Mouse (Mus musculus) liver, embryonic 13.5 days (tissue): ENCODE data around the gene H1fnt. TPM values are rescaled to one million over a fixed set of nuclear protein-coding genes. Genes with fewer than 3 reads are reported as not detected.

ENCODE experiments used
- ATAC-seq: fragments of 200-750 bp; cut with Nextera tagmentation; 2 replicates; pipeline ENCODE4 v1.8.0; 2017; ENCODE audit warnings: low read depth, mild to moderate bottlenecking, moderate number of reproducible peaks, moderate library complexity
- DNase-seq: peaks from one replicate; pipeline ENCODE4 v3.0.0; 2022
- H3K27ac ChIP-seq: fragments of 300-500 bp; sonication (generic); 2 replicates; pipeline ENCODE4 v1.5.1; 2015; ENCODE audit warnings: moderate library complexity, mild to moderate bottlenecking, inconsistent platforms
- H3K27me3 ChIP-seq: fragments of 300-500 bp; sonication (generic); 2 replicates; pipeline ENCODE4 v1.6.1; 2015; ENCODE audit warnings: mild to moderate bottlenecking, inconsistent platforms
- H3K36me3 ChIP-seq: fragments of 300-500 bp; sonication (generic); 2 replicates; pipeline ENCODE4 v1.6.1; 2015; ENCODE audit warnings: mild to moderate bottlenecking, inconsistent platforms
- H3K4me1 ChIP-seq: fragments of 300-500 bp; sonication (generic); replicated peaks from 2 replicates; pipeline ENCODE4 v1.6.1; 2015; ENCODE audit warnings: inconsistent platforms
- H3K4me2 ChIP-seq: fragments of 300-500 bp; sonication (generic); 2 replicates; pipeline ENCODE4 v1.6.1; 2015; ENCODE audit warnings: inconsistent platforms, mild to moderate bottlenecking, moderate library complexity
- H3K4me3 ChIP-seq: fragments of 300-500 bp; sonication (generic); replicated peaks from 2 replicates; pipeline ENCODE4 v1.5.1; 2015; ENCODE audit warnings: mild to moderate bottlenecking, inconsistent platforms
- H3K9ac ChIP-seq: fragments of 300-500 bp; sonication (generic); 2 replicates; pipeline ENCODE4 v1.6.1; 2015; ENCODE audit warnings: mild to moderate bottlenecking, inconsistent platforms
- H3K9me3 ChIP-seq: fragments of 300-500 bp; sonication (generic); replicated peaks from 2 replicates; pipeline ENCODE4 v1.6.1; 2016; ENCODE audit warnings: inconsistent platforms
- WGBS: fragments of 180-500 bp; shearing (Covaris S2); methylation state at CpG from one replicate; pipeline ENCODE4 v1.1.7; 2015; ENCODE audit not compliant: insufficient replicate concordance; 5-methylcytosine and 5-hydroxymethylcytosine counted together
- polyA plus RNA-seq: library from polyadenylated mRNA; unstranded; fragments of >200 nt; fragmentation: Nextera tagmentation; extraction: Ambion mirVana; gene quantifications from 2 replicates; pipeline ENCODE4 v1.2.1, GENCODE M21; 2015

H1fnt gene
- polyA plus RNA-seq = not detected in 2 replicates

DNA sequence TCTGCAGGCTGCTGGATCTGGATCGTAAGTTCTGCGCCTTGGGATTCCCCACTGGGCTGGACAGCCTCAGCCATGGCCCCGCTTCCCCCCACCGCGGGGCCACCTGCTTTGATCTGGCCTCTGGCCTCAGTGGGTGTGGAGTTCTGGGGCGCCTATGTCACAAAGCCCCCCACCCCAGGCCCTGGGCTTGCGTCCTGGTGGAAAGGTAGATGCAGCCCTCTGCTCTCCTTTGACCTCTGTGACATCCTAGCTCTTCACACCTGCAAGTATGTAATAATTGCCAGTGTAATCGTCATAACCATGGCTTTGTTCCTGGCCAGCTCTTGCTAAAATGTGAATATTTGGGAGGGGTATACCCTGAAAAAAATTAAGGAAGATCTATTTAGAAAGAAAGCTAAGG lies at the start of gene H1fnt:
H1fnt (minus strand) TSS at position 101 of the 400 bp plus-strand sequence.
- 73% methylated on average over 8 of the region's 8 CpGs for WGBS
- Histone ChIP-seq H3K9ac (no peak within 1 kb of the TSS), H3K4me3 (no peak within 1 kb of the TSS), H3K27me3 (no peaks in the 10 kb centered on the region), H3K27ac (no peak within 1 kb of the TSS), H3K4me2 (no peak within 1 kb of the TSS), H3K36me3 (no peaks in the 10 kb centered on the region), H3K4me1 (no peaks in the 10 kb centered on the region), H3K9me3 (no peaks in the 10 kb centered on the region)
- DNase-seq (no peak), ATAC-seq (no peak)

DNA sequence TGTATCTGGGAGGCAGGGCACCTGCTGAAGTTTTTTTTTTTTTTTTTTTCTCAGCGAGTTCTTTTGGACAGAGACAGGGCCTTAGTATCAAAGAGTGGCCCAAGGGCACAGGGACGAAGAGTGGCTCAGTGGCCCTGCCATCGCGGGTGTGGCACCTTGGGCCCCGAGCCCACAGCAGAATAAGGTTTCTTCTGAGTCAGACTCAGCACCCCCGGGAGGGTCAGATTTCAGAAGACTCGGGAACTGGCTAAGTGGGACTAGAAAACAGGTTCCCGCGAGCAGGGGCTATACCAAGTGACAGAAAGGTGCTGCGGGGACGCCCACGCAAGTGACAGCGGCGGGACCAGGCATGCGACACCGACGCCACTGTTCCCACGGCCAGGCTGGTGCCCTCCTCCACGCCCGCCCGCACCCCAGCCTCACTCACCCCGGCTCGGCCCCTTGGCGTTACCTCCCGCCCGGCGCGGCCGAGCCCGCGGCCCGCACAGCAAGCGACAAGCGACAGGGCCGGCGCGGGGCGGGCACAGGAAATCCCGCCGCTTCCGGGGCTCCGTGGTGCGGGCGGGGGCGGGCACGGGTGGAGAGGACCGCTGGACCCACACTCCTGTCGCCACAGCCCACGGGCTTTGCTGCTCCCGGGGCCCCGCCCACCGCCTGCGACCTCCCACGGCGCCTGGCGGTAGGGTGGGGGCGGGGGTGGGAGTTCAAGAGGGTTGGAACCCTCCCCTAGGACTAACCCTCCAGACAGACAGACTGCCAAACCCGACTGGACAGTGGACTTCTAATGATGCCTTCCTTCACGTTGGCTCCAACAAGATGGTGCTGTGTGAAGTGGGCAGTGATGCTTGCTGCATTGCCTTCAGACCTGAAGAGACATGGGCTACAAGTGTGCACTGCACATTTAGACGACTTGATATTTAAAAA lies 38.8 kb upstream of the H1fnt start, which contains the start of gene Zfp641:
Zfp641 (minus strand) TSS at position 534 of the 924 bp plus-strand sequence.
- ATAC-seq = no peak
- Histone ChIP-seq H3K9me3 (no peaks in the 10 kb centered on the region), H3K27ac (no peak within 1 kb of the TSS), H3K9ac (peak within 1 kb of the TSS; percentile 33; the same call in 1 of the 2 replicates), H3K4me3 (peak within 1 kb of the TSS; percentile 49), H3K4me1 (no peaks in the 10 kb centered on the region), H3K27me3 (peaks cover 29% of the 10 kb centered on the region), H3K4me2 (peak within 1 kb of the TSS; percentile 63), H3K36me3 (no peaks in the 10 kb centered on the region)
- 4% methylated on average over 60 of the region's 60 CpGs for WGBS
- DNase-seq = no peak

DNA sequence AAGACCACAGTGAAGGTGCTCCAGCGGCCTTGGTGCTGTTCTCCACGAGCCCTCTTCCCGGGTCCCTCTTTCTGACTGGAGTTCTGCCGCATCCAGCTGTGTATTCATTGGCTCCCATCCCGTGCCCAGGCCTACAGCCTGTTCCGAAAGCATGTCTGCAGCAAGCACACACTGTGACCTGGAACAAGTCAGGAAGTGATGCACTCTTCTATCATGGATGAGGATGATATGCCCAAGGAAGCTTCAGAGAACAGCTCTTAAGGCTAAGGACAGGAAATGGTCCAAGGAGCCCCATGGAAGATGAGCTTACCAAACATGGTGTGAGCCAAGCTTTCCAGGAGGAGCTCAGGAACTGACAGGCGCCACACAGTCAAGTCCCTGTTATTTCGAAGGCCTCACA lies 36.6 kb upstream of the H1fnt start:
- Histone ChIP-seq H3K27ac (no peak overlapping the region), H3K27me3 (peaks cover 29% of the 10 kb centered on the region), H3K36me3 (no peaks in the 10 kb centered on the region), H3K9me3 (no peaks in the 10 kb centered on the region), H3K4me2 (no peak overlapping the region), H3K4me3 (no peak overlapping the region), H3K4me1 (no peaks in the 10 kb centered on the region), H3K9ac (no peak overlapping the region)
- no peak for ATAC-seq
- no peak for DNase-seq
- 67% methylated on average over 8 of the region's 8 CpGs for WGBS

DNA sequence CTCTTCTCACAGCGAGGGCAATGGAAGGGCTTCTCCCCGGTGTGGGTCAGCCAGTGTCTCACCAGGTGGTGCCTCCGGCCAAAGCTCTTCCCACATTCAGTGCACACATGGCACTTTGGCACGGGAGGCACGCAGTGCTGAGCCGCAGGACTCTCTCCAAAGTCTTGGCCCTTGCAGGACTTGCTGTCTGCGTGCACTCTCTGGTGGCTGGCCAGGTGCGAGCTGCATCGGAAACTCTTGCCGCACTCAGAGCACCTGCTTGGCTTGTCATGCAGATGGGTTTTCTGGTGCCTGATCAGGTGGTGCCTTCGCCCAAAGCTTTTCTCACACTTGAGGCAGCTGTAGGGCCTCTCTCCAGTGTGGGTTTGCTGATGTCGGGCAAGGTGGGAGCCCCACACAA lies 31.5 kb upstream of the H1fnt start:
- Histone ChIP-seq H3K27ac (no peak overlapping the region), H3K9me3 (no peaks in the 10 kb centered on the region), H3K4me1 (no peaks in the 10 kb centered on the region), H3K36me3 (no peaks in the 10 kb centered on the region), H3K4me3 (no peak overlapping the region), H3K9ac (no peak overlapping the region), H3K27me3 (no peaks in the 10 kb centered on the region), H3K4me2 (no peak overlapping the region)
- WGBS = 66% methylated on average over 12 of the region's 12 CpGs
- ATAC-seq (no peak), DNase-seq (no peak)

DNA sequence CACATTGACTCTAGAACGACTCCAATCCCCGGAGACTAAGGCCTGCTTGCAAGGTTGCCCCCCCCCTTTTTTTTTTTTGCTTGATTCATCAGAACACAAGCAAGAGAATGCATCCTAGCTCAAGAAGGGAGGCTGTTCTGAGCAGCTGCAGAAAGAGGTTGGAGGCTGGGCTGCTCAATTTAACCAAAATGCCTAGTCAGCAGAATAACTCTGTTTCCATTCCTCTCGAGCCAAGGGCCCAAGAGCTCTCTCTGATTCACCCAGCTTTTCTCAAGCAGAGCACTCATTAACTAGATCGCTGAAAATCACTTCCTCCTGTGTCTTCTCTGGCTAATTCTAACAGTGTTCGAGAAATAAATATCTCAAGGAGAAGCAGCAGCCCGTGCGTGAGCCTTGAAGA lies 29.3 kb upstream of the H1fnt start:
- H3K4me1 ChIP-seq = no peaks in the 10 kb centered on the region
- H3K36me3 ChIP-seq = no peaks in the 10 kb centered on the region
- H3K4me3 ChIP-seq = no peak overlapping the region
- DNase-seq (no peak), ATAC-seq (no peak)
- H3K4me2 ChIP-seq = no peak overlapping the region
- H3K9ac ChIP-seq = no peak overlapping the region
- WGBS = 64% methylated on average over 7 of the region's 7 CpGs
- H3K27me3 ChIP-seq = no peaks in the 10 kb centered on the region
- no peaks in the 10 kb centered on the region for H3K9me3 ChIP-seq
- H3K27ac ChIP-seq = no peak overlapping the region

DNA sequence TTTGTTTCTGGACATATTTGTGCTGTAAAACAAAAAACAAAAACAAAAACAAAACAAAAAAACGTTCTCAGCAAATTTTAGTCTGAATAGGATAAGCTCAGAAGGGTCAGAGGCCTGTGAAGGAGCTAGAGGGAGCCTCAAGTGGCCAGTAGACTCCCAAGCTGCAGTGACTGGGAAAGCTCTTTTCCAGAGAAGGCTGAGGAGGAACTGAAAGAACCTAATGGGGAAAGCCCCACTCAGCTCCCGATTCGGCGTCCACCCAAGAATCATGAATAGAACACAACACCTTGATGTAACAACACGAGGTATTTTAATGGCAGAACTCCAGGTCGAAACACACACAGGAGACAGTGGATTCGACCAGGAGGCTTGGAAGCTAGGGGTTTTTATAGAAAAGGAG lies 683 bp upstream of the H1fnt start:
- H3K27me3 ChIP-seq = no peaks in the 10 kb centered on the region
- no peak overlapping the region for H3K4me2 ChIP-seq
- no peak for DNase-seq
- whole genome bisulfite sequencing = 69% methylated on average over 7 of the region's 7 CpGs
- ATAC-seq = no peak
- no peak overlapping the region for H3K4me3 ChIP-seq
- no peaks in the 10 kb centered on the region for H3K36me3 ChIP-seq
- no peak overlapping the region for H3K9ac ChIP-seq
- H3K4me1 ChIP-seq = no peaks in the 10 kb centered on the region
- H3K27ac ChIP-seq = no peak overlapping the region
- H3K9me3 ChIP-seq = no peaks in the 10 kb centered on the region

DNA sequence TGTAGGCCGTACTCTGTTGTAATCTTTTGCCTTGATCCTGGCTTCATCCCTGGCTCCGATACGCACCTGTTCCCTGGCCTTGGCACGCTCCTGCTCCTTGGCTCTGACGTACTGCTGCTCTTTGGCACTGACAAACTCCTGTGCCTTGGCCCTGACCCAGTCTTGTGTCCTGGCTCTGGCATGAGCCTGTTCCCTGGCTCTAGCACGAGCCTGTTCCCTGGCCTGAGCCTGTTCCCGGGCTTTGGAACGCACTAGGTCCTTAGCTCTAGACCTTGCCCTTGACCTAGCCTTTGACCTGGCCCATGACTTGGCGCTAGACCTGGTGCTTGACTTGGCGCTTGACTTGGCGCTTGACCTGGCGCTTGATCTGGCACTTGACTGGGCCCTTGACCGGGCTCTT lies 822 bp downstream of the H1fnt start:
- Histone ChIP-seq H3K4me3 (no peak overlapping the region), H3K4me1 (no peaks in the 10 kb centered on the region), H3K27ac (no peak overlapping the region), H3K9ac (no peak overlapping the region), H3K27me3 (no peaks in the 10 kb centered on the region), H3K9me3 (no peaks in the 10 kb centered on the region), H3K36me3 (no peaks in the 10 kb centered on the region), H3K4me2 (no peak overlapping the region)
- WGBS = 84% methylated on average over 13 of the region's 13 CpGs
- no peak for DNase-seq
- ATAC-seq = no peak

DNA sequence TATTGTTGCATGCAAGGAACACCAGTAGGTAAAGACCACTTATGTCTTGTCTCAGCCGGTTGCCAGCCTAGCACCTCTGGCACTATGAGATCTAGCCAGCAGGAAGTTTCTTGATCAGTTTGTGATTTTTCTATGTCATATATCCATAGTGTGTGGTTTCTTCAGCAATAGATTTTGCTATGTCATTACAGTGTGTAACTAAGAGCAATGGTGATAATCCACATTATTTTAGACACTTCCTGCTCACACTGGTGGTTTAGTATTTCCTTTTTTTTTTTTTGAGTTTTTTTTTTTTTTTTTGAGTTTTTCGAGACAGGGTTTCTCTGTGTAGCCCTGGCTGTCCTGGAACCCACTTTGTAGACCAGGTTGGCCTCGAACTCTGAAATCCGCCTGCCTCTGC lies 21.7 kb downstream of the H1fnt start:
- H3K4me2 ChIP-seq = no peak overlapping the region
- no peaks in the 10 kb centered on the region for H3K36me3 ChIP-seq
- 59% methylated on average over 4 of the region's 4 CpGs for WGBS
- H3K4me1 ChIP-seq = no peaks in the 10 kb centered on the region
- no peak for DNase-seq
- no peak overlapping the region for H3K27ac ChIP-seq
- H3K9ac ChIP-seq = no peak overlapping the region
- H3K4me3 ChIP-seq = no peak overlapping the region
- no peaks in the 10 kb centered on the region for H3K9me3 ChIP-seq
- H3K27me3 ChIP-seq = no peaks in the 10 kb centered on the region
- no peak for ATAC-seq

DNA sequence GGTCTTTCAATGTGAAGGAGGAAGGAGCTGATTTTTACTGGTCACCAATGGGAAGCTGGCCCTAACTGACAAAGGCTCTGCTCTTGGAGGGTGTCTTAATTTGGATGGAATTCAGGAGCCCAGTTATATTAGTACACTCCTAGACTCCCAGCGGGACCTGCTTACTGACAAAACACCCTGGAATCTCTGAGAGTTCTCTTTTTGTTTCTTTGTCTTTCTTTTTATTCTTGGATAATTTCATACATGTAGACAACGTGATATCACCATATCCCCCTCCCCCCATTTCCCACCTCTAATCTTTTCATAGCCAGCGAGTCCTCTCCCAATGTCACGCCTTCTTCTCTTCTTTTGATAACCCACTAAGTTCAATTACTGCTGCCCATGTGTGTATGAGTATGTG lies 22.7 kb downstream of the H1fnt start, which contains the start of gene Olfr286:
Olfr286 (minus strand) TSS at position 101 of the 400 bp plus-strand sequence.
- WGBS = 70% methylated on average over 4 of the region's 4 CpGs
- no peaks in the 10 kb centered on the region for H3K4me1 ChIP-seq
- no peak within 1 kb of the TSS for H3K4me3 ChIP-seq
- no peaks in the 10 kb centered on the region for H3K36me3 ChIP-seq
- H3K27ac ChIP-seq = no peak within 1 kb of the TSS
- H3K4me2 ChIP-seq = no peak within 1 kb of the TSS
- H3K9me3 ChIP-seq = no peaks in the 10 kb centered on the region
- DNase-seq = no peak
- H3K27me3 ChIP-seq = no peaks in the 10 kb centered on the region
- ATAC-seq = no peak
- H3K9ac ChIP-seq = no peak within 1 kb of the TSS

DNA sequence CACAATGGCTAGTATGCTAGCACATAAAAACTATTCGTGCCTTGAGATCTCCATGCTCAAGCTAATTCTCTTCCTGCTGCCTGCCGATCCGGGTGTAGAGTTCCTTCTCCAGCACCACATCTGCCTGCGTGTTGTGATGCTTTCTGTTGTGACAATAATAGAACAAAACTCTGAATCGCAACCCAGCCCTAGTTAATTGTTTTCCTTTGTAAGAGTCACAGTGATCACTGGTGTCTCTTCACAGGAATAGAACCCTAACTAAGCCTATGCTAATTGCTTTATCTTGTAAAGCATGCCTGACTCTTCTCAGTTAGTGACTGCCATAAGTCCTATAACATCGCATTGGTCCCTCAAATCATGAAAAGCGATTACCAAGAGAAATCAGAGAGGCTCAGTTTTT lies 31.0 kb downstream of the H1fnt start:
- no peak overlapping the region for H3K4me2 ChIP-seq
- WGBS = 56% methylated on average over 7 of the region's 7 CpGs
- H3K36me3 ChIP-seq = no peaks in the 10 kb centered on the region
- no peak overlapping the region for H3K4me3 ChIP-seq
- H3K27me3 ChIP-seq = no peaks in the 10 kb centered on the region
- H3K9me3 ChIP-seq = no peaks in the 10 kb centered on the region
- H3K4me1 ChIP-seq = no peaks in the 10 kb centered on the region
- H3K27ac ChIP-seq = no peak overlapping the region
- no peak for DNase-seq
- no peak for ATAC-seq
- H3K9ac ChIP-seq = no peak overlapping the region

DNA sequence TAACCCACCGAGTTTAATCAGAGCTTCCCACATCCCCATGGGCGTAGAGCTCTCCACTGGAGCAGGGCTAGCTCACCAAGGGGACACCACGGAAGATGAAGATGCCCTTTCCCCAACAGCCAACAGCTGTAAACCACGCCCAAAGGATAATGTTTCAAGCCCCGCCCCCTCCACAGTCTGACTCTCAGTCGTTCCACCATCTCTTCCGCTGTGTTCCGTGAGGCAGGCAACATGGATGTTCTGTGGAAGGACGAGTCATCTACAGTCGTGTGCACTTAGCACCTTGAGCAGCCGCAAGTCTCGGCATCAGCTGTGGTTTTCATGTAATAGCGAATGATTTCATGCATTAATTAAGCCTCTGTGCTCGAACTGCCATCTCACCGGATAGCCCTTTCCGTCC lies 31.5 kb downstream of the H1fnt start:
- no peaks in the 10 kb centered on the region for H3K9me3 ChIP-seq
- H3K4me2 ChIP-seq = no peak overlapping the region
- DNase-seq = no peak
- no peak for ATAC-seq
- no peaks in the 10 kb centered on the region for H3K27me3 ChIP-seq
- H3K4me3 ChIP-seq = no peak overlapping the region
- H3K36me3 ChIP-seq = no peaks in the 10 kb centered on the region
- H3K27ac ChIP-seq = no peak overlapping the region
- 35% methylated on average over 16 of the region's 16 CpGs for WGBS
- no peaks in the 10 kb centered on the region for H3K4me1 ChIP-seq
- H3K9ac ChIP-seq = no peak overlapping the region

DNA sequence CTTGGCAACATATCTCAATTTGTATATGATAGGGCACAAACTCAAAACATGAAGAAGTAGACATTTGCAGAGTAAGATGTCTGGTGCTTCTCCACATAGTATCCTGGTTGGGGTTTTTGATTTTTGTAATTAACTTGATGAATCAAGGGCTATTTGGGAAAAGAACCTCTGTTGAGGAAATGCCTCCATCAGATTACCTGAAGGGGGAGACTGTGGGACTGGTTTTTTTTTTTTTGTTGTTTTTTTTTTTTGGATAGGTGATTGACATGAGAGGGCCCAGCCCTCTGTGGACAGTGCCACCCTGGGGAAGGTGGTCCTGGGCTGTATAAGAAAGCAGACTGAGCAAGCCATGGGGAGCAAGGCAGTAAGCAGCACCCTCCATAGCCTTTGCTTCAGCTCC lies 34.7 kb downstream of the H1fnt start:
- no peak overlapping the region for H3K27ac ChIP-seq
- DNase-seq (no peak), ATAC-seq (no peak)
- no peaks in the 10 kb centered on the region for H3K27me3 ChIP-seq
- H3K4me3 ChIP-seq = no peak overlapping the region
- no peaks in the 10 kb centered on the region for H3K36me3 ChIP-seq
- H3K4me2 ChIP-seq = no peak overlapping the region
- no peaks in the 10 kb centered on the region for H3K9me3 ChIP-seq
- H3K4me1 ChIP-seq = no peaks in the 10 kb centered on the region
- no peak overlapping the region for H3K9ac ChIP-seq
